Mouse (Mus musculus): ENCODE data around the gene Diaph2. TPM values are rescaled to one million over a fixed set of nuclear protein-coding genes. Genes with fewer than 3 reads are reported as not detected.
"Not testable (repeated sequence)": the region's sequence is repeated elsewhere in the genome, so short reads cannot be mapped to it uniquely, and the experiment has no call there.

Gene Diaph2
- polyA plus RNA-seq, 1 experiment, result 3.6 TPM

DNA sequence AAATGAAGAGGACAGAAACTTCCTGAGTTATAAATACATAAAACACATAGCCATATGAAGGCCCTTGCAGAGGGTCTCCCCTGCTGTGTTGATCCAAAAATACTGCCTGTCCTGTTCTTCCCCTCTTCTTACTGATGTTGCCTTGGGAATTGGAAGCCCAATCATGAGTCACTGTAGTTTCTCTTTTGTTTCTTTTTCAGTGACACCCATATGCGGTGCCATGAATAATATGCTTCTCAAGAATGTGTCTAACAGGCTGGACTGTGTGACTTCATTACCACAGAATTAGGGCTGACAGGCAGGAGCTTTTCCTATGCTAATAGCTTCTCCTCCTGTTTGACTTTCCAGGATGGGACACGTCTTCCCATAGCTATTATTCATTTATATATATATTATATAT lies 21.1 kb downstream of the Diaph2 start:
- H3K27ac ChIP-seq (ENCODE audit: control insufficient read depth, insufficient read depth, low read depth, low read length), result no peak overlapping the region
- no peaks in the 10 kb centered on the region for H3K27me3 ChIP-seq (ENCODE audit: control insufficient read depth, insufficient read depth, low read length)
- H3K36me3 ChIP-seq (ENCODE audit: control insufficient read depth, insufficient read depth, low read length), result no peaks in the 10 kb centered on the region
- TF ChIP-seq CTCF (IDR thresholded peaks at IDR 0.05; ENCODE audit: control insufficient read depth, insufficient read depth, insufficient replicate concordance, low read depth, low read length) (no peak), POLR2A (IDR thresholded peaks at IDR 0.05; ENCODE audit: control insufficient read depth, low read depth, low read length) (no peak)
- H3K4me3 ChIP-seq (ENCODE audit: control insufficient read depth, low read depth, low read length), result no peak overlapping the region
- no peaks in the 10 kb centered on the region for H3K4me1 ChIP-seq (ENCODE audit: control insufficient read depth, insufficient read depth, low read length)

- Histone ChIP-seq H3K4me3 (ENCODE audit: control insufficient read depth, low read depth, low read length) (no peak overlapping the region), H3K4me1 (ENCODE audit: control insufficient read depth, insufficient read depth, low read length) (no peaks in the 10 kb centered on the region), H3K27ac (ENCODE audit: control insufficient read depth, insufficient read depth, low read depth, low read length) (no peak overlapping the region), H3K27me3 (ENCODE audit: control insufficient read depth, insufficient read depth, low read length) (no peaks in the 10 kb centered on the region), H3K36me3 (ENCODE audit: control insufficient read depth, insufficient read depth, low read length) (no peaks in the 10 kb centered on the region)
- TF ChIP-seq POLR2A (IDR thresholded peaks at IDR 0.05; ENCODE audit: control insufficient read depth, low read depth, low read length) (no peak), CTCF (IDR thresholded peaks at IDR 0.05; ENCODE audit: control insufficient read depth, insufficient read depth, insufficient replicate concordance, low read depth, low read length) (no peak)
Measured at GRCm38 (mm10) chrX:129773556-129774255, 24.2 kb downstream of the Diaph2 start.

- H3K27ac ChIP-seq (ENCODE audit: control insufficient read depth, insufficient read depth, low read depth, low read length), result no peak overlapping the region
- no peaks in the 10 kb centered on the region for H3K36me3 ChIP-seq (ENCODE audit: control insufficient read depth, insufficient read depth, low read length)
- no peaks in the 10 kb centered on the region for H3K4me1 ChIP-seq (ENCODE audit: control insufficient read depth, insufficient read depth, low read length)
- H3K27me3 ChIP-seq (ENCODE audit: control insufficient read depth, insufficient read depth, low read length), result no peaks in the 10 kb centered on the region
- no peak for TF ChIP-seq CTCF (IDR thresholded peaks at IDR 0.05; ENCODE audit: control insufficient read depth, insufficient read depth, insufficient replicate concordance, low read depth, low read length)
- TF ChIP-seq POLR2A (IDR thresholded peaks at IDR 0.05; ENCODE audit: control insufficient read depth, low read depth, low read length), result no peak
- H3K4me3 ChIP-seq (ENCODE audit: control insufficient read depth, low read depth, low read length), result no peak overlapping the region
Measured at GRCm38 (mm10) chrX:129774478-129774877, 24.9 kb downstream of the Diaph2 start.

DNA sequence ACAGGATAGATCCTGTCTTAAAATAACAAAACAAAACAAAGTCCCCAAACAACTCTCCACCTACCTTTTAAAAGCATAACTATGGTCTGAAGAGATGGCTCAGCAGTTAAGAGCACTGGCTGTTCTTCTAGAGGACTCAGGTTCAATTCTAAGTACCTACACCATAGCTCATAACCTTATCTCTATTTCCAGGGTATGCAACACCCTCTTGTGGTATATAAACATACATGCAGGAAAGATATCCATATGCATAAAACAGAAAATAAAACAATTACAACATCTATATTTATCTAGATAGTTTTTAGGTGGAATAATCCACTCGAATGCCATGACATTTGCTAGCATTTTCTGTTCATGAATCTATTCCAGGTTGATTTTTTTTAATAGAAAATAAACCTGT lies 27.2 kb downstream of the Diaph2 start:
- no peak overlapping the region for H3K27ac ChIP-seq (ENCODE audit: control insufficient read depth, insufficient read depth, low read depth, low read length)
- no peaks in the 10 kb centered on the region for H3K36me3 ChIP-seq (ENCODE audit: control insufficient read depth, insufficient read depth, low read length)
- TF ChIP-seq POLR2A (IDR thresholded peaks at IDR 0.05; ENCODE audit: control insufficient read depth, low read depth, low read length) (no peak), CTCF (IDR thresholded peaks at IDR 0.05; ENCODE audit: control insufficient read depth, insufficient read depth, insufficient replicate concordance, low read depth, low read length) (no peak)
- H3K4me1 ChIP-seq (ENCODE audit: control insufficient read depth, insufficient read depth, low read length), result no peaks in the 10 kb centered on the region
- no peak overlapping the region for H3K4me3 ChIP-seq (ENCODE audit: control insufficient read depth, low read depth, low read length)
- no peaks in the 10 kb centered on the region for H3K27me3 ChIP-seq (ENCODE audit: control insufficient read depth, insufficient read depth, low read length)

GRCm38 (mm10) chrX:129777404-129777962 lies 27.9 kb downstream of the Diaph2 start:
- no peak overlapping the region for H3K27ac ChIP-seq (ENCODE audit: control insufficient read depth, insufficient read depth, low read depth, low read length)
- TF ChIP-seq CTCF (IDR thresholded peaks at IDR 0.05; ENCODE audit: control insufficient read depth, insufficient read depth, insufficient replicate concordance, low read depth, low read length) (no peak), POLR2A (IDR thresholded peaks at IDR 0.05; ENCODE audit: control insufficient read depth, low read depth, low read length) (no peak)
- H3K27me3 ChIP-seq (ENCODE audit: control insufficient read depth, insufficient read depth, low read length), result no peaks in the 10 kb centered on the region
- H3K36me3 ChIP-seq (ENCODE audit: control insufficient read depth, insufficient read depth, low read length), result no peaks in the 10 kb centered on the region
- no peaks in the 10 kb centered on the region for H3K4me1 ChIP-seq (ENCODE audit: control insufficient read depth, insufficient read depth, low read length)
- no peak overlapping the region for H3K4me3 ChIP-seq (ENCODE audit: control insufficient read depth, low read depth, low read length)

DNA sequence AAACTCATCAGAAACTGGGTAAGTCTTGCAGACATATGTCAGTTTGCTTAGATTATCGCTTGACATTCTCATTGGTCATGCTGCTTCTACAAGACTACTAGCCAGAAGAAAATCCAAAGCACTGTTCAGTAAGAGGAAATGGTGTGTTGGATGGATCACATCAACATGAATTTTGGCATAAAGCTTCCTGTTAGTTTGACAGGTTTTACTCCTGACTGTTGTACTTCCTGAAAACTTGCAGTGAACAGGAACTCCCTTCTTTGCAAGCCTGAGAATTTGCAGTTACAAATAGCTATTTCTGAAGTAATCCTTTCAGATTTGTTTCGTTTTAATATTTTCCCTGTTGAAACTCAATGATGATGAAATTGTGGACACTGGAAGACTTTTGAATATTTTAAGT lies 32.3 kb downstream of the Diaph2 start:
- no peaks in the 10 kb centered on the region for H3K27me3 ChIP-seq (ENCODE audit: control insufficient read depth, insufficient read depth, low read length)
- H3K36me3 ChIP-seq (ENCODE audit: control insufficient read depth, insufficient read depth, low read length), result no peaks in the 10 kb centered on the region
- no peak overlapping the region for H3K4me3 ChIP-seq (ENCODE audit: control insufficient read depth, low read depth, low read length)
- no peak overlapping the region for H3K27ac ChIP-seq (ENCODE audit: control insufficient read depth, insufficient read depth, low read depth, low read length)
- TF ChIP-seq POLR2A (IDR thresholded peaks at IDR 0.05; ENCODE audit: control insufficient read depth, low read depth, low read length), result no peak
- TF ChIP-seq CTCF (IDR thresholded peaks at IDR 0.05; ENCODE audit: control insufficient read depth, insufficient read depth, insufficient replicate concordance, low read depth, low read length), result no peak
- no peaks in the 10 kb centered on the region for H3K4me1 ChIP-seq (ENCODE audit: control insufficient read depth, insufficient read depth, low read length)

DNA sequence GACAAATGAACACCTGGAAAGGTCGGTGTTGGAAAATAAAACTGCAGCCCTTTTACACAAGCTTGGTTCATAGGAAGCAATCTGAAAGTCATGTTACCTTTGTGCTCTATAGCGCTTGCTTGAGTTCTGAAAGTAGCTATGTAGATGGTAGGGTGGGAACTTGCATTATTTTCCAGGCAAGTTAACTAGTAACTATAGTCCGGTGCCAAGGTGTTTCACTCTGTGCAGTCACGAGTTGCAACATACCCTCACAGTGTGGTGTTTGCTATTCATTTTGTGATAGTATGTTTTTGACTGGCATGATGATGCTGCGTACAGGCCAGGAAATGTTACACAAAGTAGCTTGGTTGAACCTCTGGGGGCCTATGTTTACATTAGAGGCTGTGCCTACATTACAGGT lies 34.5 kb downstream of the Diaph2 start:
- Histone ChIP-seq H3K27me3 (ENCODE audit: control insufficient read depth, insufficient read depth, low read length) (no peaks in the 10 kb centered on the region), H3K4me1 (ENCODE audit: control insufficient read depth, insufficient read depth, low read length) (no peaks in the 10 kb centered on the region), H3K4me3 (ENCODE audit: control insufficient read depth, low read depth, low read length) (no peak overlapping the region), H3K36me3 (ENCODE audit: control insufficient read depth, insufficient read depth, low read length) (no peaks in the 10 kb centered on the region), H3K27ac (ENCODE audit: control insufficient read depth, insufficient read depth, low read depth, low read length) (no peak overlapping the region)
- TF ChIP-seq CTCF (IDR thresholded peaks at IDR 0.05; ENCODE audit: control insufficient read depth, insufficient read depth, insufficient replicate concordance, low read depth, low read length) (no peak), POLR2A (IDR thresholded peaks at IDR 0.05; ENCODE audit: control insufficient read depth, low read depth, low read length) (no peak)

GRCm38 (mm10) chrX:129799920-129800319 lies 50.4 kb downstream of the Diaph2 start:
- not testable (repeated sequence) for H3K4me3 ChIP-seq (ENCODE audit: control insufficient read depth, low read depth, low read length); H3K36me3 ChIP-seq (ENCODE audit: control insufficient read depth, insufficient read depth, low read length); H3K27me3 ChIP-seq (ENCODE audit: control insufficient read depth, insufficient read depth, low read length); H3K27ac ChIP-seq (ENCODE audit: control insufficient read depth, insufficient read depth, low read depth, low read length); H3K4me1 ChIP-seq (ENCODE audit: control insufficient read depth, insufficient read depth, low read length)

All from testis, adult 2 months (tissue).